Mouse (Mus musculus) T-helper 2 cell (primary cell): Measurements from ENCODE around the gene Prl2b1.

Source experiments
- in situ Hi-C: fragments of 300-600 bp; cut with MboI, MseI; formaldehyde crosslinking; loops from one replicate; pipeline ENCODE4 v1.15.1; 2025; ENCODE audit warnings: high pct_unique_total_duplicates

The Prl2b1 gene

GRCm38 (mm10) chr13:27390746-27391145 is at the start of gene Prl2b1:
Prl2b1 (minus strand) TSS chr13:27390846.
- in situ Hi-C loops = no loop called here

- in situ Hi-C loops = no loop called here
These were observed 47.9 kb upstream of the Prl2b1 start, which contains the start of gene Prl8a6 for GRCm38 (mm10) chr13:27438588-27438987. Prl8a6 (minus strand) TSS chr13:27438688.

GRCm38 (mm10) chr13:27433159-27433558 is 42.5 kb upstream of the Prl2b1 start:
- in situ Hi-C loops = no loop called here

- in situ Hi-C loops = loop anchor here (10.0 kb wide), 1 partner anchor 1989 kb away; no protein-coding TSS in a partner anchor
These were observed 23.0 kb upstream of the Prl2b1 start for GRCm38 (mm10) chr13:27413640-27414039.

DNA sequence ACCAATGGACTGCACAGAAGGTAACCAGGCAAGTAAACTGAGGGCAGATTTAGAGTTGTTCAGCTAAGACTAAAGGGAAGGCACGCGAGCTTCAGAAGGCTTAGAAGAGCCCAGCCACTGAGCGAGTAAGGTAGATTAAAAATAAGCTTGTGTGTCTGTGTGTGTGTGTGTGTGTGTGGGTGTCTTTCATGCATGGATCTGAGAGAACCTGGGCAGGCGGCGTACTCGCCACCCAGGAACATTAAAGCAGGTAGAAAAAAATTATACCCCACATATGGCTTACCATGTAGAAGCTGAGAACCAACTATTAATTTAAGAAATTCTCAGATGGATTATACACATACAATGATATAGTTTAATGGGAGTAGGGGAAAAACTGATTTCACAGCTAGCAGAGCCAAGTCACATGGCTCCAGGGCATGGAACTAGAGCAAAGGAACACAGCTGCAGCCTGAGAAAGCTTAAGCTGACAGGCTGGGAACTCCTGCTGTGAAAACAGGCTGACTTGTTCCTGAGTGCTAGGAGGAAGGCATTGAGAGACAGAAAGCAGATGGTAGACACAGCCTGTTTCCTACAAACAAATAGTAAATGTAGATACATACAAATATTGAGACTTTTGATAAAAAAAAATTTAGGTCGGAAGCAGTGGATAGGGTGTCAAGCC is 8.5 kb upstream of the Prl2b1 start:
- in situ Hi-C loops = no loop called here

DNA sequence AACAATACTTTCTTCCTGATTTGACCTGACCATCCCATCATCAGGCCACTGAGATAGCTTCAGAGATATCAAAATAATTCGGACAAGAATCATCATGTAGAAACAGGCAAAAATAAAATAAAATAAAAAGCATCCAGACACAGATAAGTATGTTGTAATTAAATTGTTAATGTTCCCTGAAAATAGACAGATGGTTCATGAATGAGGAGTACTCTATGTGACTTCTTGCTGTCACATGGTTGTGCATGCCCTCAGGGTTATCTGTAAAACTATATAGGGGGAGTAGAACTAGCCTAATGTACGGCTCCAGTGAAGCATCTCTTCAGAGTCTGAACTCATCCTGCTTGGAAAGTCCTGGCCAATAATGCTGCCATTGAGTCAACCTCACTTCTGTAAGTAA is 45.3 kb downstream of the Prl2b1 start, which contains the start of gene Prl8a2:
Gene Prl8a2 (plus strand): TSS at position 301 of the 400 bp plus-strand sequence.
- in situ Hi-C loops = no loop called here

DNA sequence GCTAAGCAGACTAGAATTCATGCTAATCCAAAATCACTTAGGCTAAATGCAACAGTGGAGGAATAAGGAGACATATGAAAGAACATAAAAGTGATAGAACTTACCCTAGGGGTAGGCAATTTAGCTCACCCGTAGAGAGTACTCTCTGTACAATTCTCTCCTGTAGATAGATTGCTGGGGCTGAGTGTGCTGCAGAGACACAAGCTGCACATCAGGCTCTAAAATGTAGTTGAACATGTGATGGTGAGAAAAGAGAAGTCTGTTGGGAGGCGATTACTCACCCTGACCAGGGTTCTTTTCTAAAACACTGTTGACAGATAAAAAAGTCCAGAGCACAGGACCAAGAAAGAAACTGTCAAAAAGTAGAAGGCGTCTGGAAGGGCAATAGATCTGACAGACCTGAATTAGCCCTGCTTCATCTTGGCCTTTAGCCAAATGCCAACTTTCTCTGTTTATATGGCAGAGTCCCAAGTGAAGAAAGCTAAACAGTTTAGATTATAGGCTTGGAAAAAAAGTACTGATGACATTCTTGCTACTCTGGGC is 47.8 kb downstream of the Prl2b1 start:
- in situ Hi-C loops = no loop called here

GRCm38 (mm10) chr13:27334989-27335388 is 55.7 kb downstream of the Prl2b1 start:
- in situ Hi-C loops = no loop called here
